Mouse (Mus musculus): Measurements from ENCODE around the gene Vkorc1l1. TPM values are rescaled to one million over a fixed set of nuclear protein-coding genes. Genes with fewer than 3 reads are reported as not detected.
"Not testable (repeated sequence)": the region's sequence is repeated elsewhere in the genome, so short reads cannot be mapped to it uniquely, and the experiment has no call there.

Vkorc1l1 gene
- polyA plus RNA-seq (2012; ENCODE audit: insufficient read depth, insufficient read length, missing spikeins) = 31.1 and 41.5 TPM in 2 replicates

- H3K4me3 ChIP-seq (ENCODE audit: insufficient read depth, low read depth, low read length) = peak within 1 kb of the TSS; percentile 76
- H3K27ac ChIP-seq (replicated peaks; ENCODE audit: low read depth, low read length) = peak within 1 kb of the TSS; percentile 57
- H3K4me1 ChIP-seq (ENCODE audit: control insufficient read depth, insufficient read depth, insufficient read length, low read length) = no peaks in the 10 kb centered on the region
Observed at GRCm38 (mm10) chr5:129941495-129942045, at the start of gene Vkorc1l1. Gene Vkorc1l1 (plus strand): TSS chr5:129941970.

DNA sequence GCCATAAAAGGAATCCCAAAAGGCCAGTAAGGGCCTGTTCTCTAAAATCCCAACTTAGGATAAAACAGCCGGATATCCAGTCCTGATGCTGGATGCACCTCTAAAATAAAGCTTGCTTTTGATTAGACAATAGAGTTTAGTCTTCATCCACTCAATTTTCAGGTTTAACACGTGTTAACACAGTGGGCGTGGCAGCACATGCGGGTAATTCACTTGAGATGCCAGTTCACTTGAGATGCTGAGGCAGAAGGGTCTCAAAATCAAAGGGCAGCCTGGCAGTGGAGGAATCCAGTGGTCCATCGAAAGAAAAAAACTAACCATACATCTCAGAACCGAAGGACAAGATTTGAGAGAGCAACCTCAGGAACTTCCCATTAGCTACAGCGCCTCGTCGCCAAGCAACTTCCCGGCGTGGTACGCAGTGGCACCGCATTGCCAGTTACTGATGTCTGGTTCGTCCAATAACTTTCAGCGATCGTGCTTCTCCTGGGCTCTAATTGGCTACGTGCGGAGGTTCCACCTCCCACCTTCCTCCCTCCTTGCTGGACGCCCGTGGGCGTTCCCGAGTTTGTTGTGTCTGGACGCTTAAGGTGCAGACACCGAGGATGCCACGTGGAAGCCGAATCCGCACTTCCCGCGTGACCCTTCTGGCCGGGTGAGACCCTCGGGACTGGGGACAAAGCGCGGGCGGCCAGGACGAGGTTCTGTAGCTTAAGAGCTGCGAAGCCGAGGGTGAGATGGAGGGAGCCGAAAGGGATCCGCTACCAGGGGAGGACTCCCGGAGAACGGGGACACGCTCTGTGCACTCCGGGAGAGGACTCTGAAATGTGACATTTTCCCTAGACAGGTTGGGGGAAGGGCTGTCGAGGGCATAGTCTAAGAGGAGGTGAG is 46.3 kb upstream of the Vkorc1l1 start, which contains the start of gene Zbed5:
Gene Zbed5, plus strand, starts transcription at position 526 of the 891 bp plus-strand sequence.
- Histone ChIP-seq H3K4me1 (ENCODE audit: control insufficient read depth, insufficient read depth, insufficient read length, low read length) (no peaks in the 10 kb centered on the region), H3K4me3 (ENCODE audit: insufficient read depth, low read depth, low read length) (peak within 1 kb of the TSS; percentile 76), H3K27ac (replicated peaks; ENCODE audit: low read depth, low read length) (no peak within 1 kb of the TSS)

DNA sequence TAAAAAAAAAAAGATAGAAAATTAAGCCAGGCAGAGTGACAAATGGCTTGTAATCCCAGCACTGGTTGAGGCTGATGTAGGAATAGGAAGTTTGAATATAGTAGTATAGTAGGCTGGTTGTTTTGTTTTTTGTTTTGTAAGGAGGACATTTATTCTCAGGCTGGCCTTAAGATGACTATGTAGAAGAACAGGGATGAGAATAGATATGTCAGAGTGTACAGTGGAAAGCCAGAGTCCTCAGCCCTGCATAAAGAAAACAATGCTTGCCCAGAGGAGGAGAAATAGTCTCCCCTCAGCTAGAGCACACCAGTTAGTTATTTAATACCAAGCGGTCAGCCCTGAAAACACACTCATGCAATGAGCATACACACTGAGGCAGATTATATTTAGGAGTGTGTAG is 43.3 kb upstream of the Vkorc1l1 start, which contains the start of gene Phkg1:
Gene Phkg1, minus strand, starts transcription at position 101 of the 400 bp plus-strand sequence.
- no peak within 1 kb of the TSS for H3K4me3 ChIP-seq (ENCODE audit: insufficient read depth, low read depth, low read length)
- no peaks in the 10 kb centered on the region for H3K4me1 ChIP-seq (ENCODE audit: control insufficient read depth, insufficient read depth, insufficient read length, low read length)
- H3K27ac ChIP-seq (replicated peaks; ENCODE audit: low read depth, low read length) = no peak within 1 kb of the TSS

DNA sequence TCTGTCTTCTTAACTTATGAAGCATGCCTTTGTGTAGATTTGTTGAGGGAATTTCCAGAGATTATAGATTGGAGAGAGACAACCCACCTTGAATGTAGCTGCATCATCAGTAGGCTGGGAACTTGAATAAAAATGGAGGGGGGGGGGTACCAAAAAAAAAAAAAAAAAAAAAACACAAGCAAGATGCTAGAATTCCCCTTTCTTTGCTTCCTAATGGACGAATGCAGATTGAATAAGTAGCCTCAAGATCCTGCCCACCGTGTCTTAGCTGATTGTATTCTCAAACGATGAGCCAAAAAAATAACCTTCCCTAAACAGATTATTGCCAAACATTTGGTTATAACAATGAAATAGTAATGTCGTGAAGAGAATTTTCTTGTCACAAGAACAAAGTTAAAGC is 34.0 kb upstream of the Vkorc1l1 start:
- Histone ChIP-seq H3K27ac (replicated peaks; ENCODE audit: low read depth, low read length) (no peak overlapping the region), H3K4me1 (ENCODE audit: control insufficient read depth, insufficient read depth, insufficient read length, low read length) (peaks cover 7% of the 10 kb centered on the region; the same call in 1 of the 2 replicates), H3K4me3 (ENCODE audit: insufficient read depth, low read depth, low read length) (peak overlapping the region; percentile 80)

DNA sequence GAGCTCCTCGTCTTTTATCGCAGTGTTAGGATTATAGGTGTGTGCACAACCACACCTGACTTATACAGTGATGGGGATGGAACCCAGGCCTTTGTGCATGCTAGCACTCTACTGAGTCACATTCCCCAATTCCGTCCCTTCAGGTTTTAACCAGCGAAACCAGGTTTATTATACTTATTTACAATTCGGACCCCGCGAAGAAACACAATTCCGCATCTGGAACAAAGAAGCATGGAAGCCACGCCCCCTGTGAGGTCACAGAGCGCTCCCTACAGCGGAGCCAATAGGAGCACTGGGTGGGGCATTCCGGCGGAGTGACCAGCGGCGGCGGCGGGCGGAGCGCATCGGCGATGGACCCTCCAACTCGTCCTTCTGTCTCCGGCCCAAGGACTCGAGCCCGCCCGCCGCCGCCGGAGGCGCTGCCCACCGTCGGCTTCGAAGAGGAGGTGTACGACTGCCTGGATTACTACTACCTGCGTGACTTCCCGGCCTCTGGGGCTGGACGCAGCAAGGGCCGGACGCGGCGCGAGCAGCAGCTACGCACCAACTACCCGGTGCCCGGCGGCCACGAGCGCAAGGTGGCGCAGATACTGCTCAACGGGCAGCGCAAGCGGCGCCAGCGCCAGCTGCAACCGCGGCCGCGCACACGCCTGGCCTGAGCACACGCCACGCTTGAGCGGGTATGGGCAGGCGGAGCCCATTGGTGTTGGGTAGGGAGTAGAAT is 33.4 kb upstream of the Vkorc1l1 start, which contains the start of gene Nupr1l:
Gene Nupr1l, plus strand, starts transcription at position 299 of the 724 bp plus-strand sequence.
- peak within 1 kb of the TSS; percentile 74 for H3K27ac ChIP-seq (replicated peaks; ENCODE audit: low read depth, low read length)
- peaks cover 7% of the 10 kb centered on the region; the same call in 1 of the 2 replicates for H3K4me1 ChIP-seq (ENCODE audit: control insufficient read depth, insufficient read depth, insufficient read length, low read length)
- H3K4me3 ChIP-seq (ENCODE audit: insufficient read depth, low read depth, low read length) = peak within 1 kb of the TSS; percentile 80

GRCm38 (mm10) chr5:129909147-129909546 is 32.6 kb upstream of the Vkorc1l1 start:
- Histone ChIP-seq H3K4me3 (ENCODE audit: insufficient read depth, low read depth, low read length) (peak overlapping the region; percentile 80), H3K27ac (replicated peaks; ENCODE audit: low read depth, low read length) (no peak overlapping the region), H3K4me1 (ENCODE audit: control insufficient read depth, insufficient read depth, insufficient read length, low read length) (peaks cover 7% of the 10 kb centered on the region; the same call in 1 of the 2 replicates)

DNA sequence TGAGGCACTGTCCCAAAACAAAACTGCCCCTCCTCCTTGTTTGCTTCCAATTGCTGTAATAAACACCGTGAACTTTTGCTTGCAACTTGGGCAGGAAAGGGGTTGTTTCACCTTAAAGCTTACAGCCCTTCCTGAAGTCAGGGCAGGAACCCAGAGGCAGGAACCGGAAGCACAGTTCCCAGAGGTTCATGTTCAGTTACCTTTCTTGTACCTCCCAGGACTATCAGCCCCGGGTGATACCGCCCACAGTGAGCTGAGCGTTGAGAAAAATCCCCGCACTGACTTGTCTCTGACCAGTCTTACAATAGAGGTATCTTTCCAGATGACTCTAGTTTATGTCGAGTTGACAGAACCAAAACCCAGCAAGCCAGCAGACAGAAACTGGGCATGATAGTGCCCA is 32.2 kb upstream of the Vkorc1l1 start:
- H3K4me3 ChIP-seq (ENCODE audit: insufficient read depth, low read depth, low read length) = no peak overlapping the region
- H3K27ac ChIP-seq (replicated peaks; ENCODE audit: low read depth, low read length) = no peak overlapping the region
- peaks cover 7% of the 10 kb centered on the region; the same call in 1 of the 2 replicates for H3K4me1 ChIP-seq (ENCODE audit: control insufficient read depth, insufficient read depth, insufficient read length, low read length)

- H3K4me1 ChIP-seq (ENCODE audit: control insufficient read depth, insufficient read depth, insufficient read length, low read length) = peaks cover 6% of the 10 kb centered on the region; the same call in 1 of the 2 replicates
- H3K27ac ChIP-seq (replicated peaks; ENCODE audit: low read depth, low read length) = no peak overlapping the region
- H3K4me3 ChIP-seq (ENCODE audit: insufficient read depth, low read depth, low read length) = no peak overlapping the region
Observed at GRCm38 (mm10) chr5:129914024-129914423, 27.7 kb upstream of the Vkorc1l1 start.

DNA sequence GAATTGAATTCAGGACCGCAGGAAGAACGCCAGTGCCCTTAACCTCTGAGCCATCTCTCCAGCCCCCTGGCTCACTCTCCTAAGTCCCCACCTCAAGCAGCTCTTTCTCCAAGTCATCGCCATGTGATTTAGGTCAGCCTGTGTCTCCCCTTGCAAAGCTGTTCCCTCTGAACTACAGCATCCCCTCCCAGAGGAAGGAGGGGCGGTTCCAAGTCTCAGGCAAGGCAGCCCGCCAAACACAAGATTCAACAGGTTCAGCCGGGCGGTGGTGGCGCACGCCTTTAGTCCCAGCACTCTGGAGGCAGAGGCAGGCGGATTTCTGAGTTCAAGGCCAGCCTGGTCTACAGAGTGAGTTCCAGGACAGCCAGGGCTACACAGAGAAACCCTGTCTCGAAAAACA is 26.3 kb upstream of the Vkorc1l1 start:
- not testable (repeated sequence) for H3K27ac ChIP-seq (replicated peaks; ENCODE audit: low read depth, low read length); H3K4me3 ChIP-seq (ENCODE audit: insufficient read depth, low read depth, low read length); H3K4me1 ChIP-seq (ENCODE audit: control insufficient read depth, insufficient read depth, insufficient read length, low read length)

DNA sequence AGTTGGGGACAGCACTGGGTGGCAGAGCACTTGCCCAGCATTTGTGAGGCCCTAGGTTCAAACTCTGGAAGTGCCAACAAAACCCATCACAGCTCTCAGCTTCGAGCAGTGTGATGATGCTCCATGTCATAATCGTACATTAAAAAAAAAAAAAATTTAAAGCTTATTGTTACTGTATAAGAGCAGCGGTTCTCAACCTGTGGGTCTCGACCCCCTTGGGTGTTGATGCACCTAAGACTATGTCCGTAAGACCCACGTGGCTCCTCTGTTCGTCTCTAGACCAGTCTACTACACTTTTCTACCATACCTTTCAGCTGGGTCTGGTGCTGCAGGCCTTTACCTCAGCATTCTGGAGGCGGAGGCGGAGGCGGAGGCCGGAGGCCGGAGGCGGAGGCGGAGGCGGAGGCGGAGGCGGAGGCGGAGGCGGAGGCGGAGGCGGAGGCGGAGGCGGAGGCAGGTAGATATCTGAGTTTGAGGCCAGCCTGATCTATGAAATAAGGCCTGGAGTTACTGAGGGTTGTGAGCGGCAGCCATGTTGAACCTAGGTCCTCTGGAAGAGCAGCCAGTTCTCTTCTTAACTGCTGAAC is 23.6 kb upstream of the Vkorc1l1 start:
- no peak overlapping the region for H3K4me3 ChIP-seq (ENCODE audit: insufficient read depth, low read depth, low read length)
- no peaks in the 10 kb centered on the region for H3K4me1 ChIP-seq (ENCODE audit: control insufficient read depth, insufficient read depth, insufficient read length, low read length)
- no peak overlapping the region for H3K27ac ChIP-seq (replicated peaks; ENCODE audit: low read depth, low read length)

GRCm38 (mm10) chr5:129918752-129919151 is 23.0 kb upstream of the Vkorc1l1 start:
- Histone ChIP-seq H3K4me3 (ENCODE audit: insufficient read depth, low read depth, low read length) (no peak overlapping the region), H3K27ac (replicated peaks; ENCODE audit: low read depth, low read length) (no peak overlapping the region), H3K4me1 (ENCODE audit: control insufficient read depth, insufficient read depth, insufficient read length, low read length) (no peaks in the 10 kb centered on the region)

- no peaks in the 10 kb centered on the region for H3K4me1 ChIP-seq (ENCODE audit: control insufficient read depth, insufficient read depth, insufficient read length, low read length)
- H3K27ac ChIP-seq (replicated peaks; ENCODE audit: low read depth, low read length) = no peak overlapping the region
- no peak overlapping the region for H3K4me3 ChIP-seq (ENCODE audit: insufficient read depth, low read depth, low read length)
Observed at GRCm38 (mm10) chr5:129919320-129919719, 22.4 kb upstream of the Vkorc1l1 start.

DNA sequence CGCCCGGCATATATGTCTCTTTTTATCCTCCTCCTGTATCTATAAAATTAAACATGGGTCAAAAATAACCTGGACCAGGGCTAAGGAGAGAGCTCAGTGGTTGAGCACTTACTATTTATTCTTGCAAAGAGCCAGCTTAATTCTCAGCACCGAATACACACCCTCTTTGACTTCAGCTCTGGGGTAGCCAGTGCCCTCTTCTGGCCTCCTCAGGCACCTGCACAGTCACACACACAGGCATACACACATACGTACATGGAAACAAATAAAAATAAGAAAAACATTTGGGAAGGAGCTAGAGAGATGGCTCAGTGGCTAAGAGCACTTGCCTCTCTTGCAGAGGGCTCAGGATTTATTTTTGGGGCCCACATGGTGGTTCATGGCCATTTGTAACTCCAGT is 19.8 kb upstream of the Vkorc1l1 start:
- Histone ChIP-seq H3K4me3 (ENCODE audit: insufficient read depth, low read depth, low read length) (no peak overlapping the region), H3K4me1 (ENCODE audit: control insufficient read depth, insufficient read depth, insufficient read length, low read length) (no peaks in the 10 kb centered on the region), H3K27ac (replicated peaks; ENCODE audit: low read depth, low read length) (no peak overlapping the region)

DNA sequence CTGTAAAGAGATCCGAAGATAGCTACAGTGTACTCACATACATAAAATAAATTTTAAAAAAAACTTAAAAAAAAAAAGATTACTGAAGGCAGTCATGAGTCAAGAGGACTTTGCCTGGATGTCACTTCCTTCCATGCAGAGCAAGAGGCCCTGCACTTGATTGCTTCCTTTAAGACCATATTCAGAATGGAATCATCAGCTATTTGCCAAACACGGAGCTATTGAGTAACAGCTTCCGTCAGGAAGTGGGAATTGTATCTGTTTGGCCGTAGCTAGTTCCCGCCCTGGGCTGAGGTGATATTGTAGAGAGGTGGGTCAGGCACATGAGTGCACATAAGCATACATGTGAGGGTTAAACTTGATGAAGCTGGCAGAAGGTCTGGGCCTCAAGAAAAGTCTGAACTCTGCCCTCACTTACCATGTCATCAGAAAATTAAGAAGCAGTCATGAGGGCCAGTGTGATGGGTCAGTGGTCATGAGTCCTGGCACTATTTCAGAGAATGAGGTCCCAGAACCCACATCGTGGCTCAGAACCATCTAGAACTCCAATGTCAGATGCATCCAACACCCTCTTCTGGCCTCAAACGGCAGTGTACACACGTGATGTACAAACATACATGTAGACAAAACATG is 16.8 kb upstream of the Vkorc1l1 start:
- H3K4me1 ChIP-seq (ENCODE audit: control insufficient read depth, insufficient read depth, insufficient read length, low read length) = no peaks in the 10 kb centered on the region
- no peak overlapping the region for H3K4me3 ChIP-seq (ENCODE audit: insufficient read depth, low read depth, low read length)
- no peak overlapping the region; the same call in 1 of the 2 replicates for H3K27ac ChIP-seq (replicated peaks; ENCODE audit: low read depth, low read length)

All from brown adipose tissue, adult 24 weeks (tissue).